Mouse (Mus musculus) embryonic facial prominence, embryonic 12.5 days (tissue): ENCODE results near the gene Syne3. TPM values are rescaled to one million over a fixed set of nuclear protein-coding genes. Genes with fewer than 3 reads are reported as not detected.

Experiments used
- ATAC-seq: fragments of 200-750 bp; cut with Nextera tagmentation; 2 replicates; pipeline ENCODE4 v1.8.0; 2017; ENCODE audit not compliant: insufficient number of reproducible peaks, insufficient read depth, low FRiP score, low TSS enrichment
- H3K27ac ChIP-seq: fragments of 300-500 bp; sonication (generic); 2 replicates; pipeline ENCODE4 v1.5.1; 2016; ENCODE audit warnings: mild to moderate bottlenecking
- H3K27me3 ChIP-seq: fragments of 300-500 bp; sonication (generic); 2 replicates; pipeline ENCODE4 v1.6.1; 2016; ENCODE audit warnings: mild to moderate bottlenecking, moderate library complexity
- H3K36me3 ChIP-seq: fragments of 300-500 bp; sonication (generic); 2 replicates; pipeline ENCODE4 v1.6.1; 2016; ENCODE audit warnings: mild to moderate bottlenecking
- H3K4me1 ChIP-seq: fragments of 300-500 bp; sonication (generic); 2 replicates; pipeline ENCODE4 v1.6.1; 2016
- H3K4me2 ChIP-seq: fragments of 300-500 bp; sonication (generic); replicated peaks from 2 replicates; pipeline ENCODE4 v1.6.1; 2016; ENCODE audit warnings: mild to moderate bottlenecking, moderate library complexity
- H3K4me3 ChIP-seq: fragments of 300-500 bp; sonication (generic); 2 replicates; pipeline ENCODE4 v1.5.1; 2016; ENCODE audit warnings: mild to moderate bottlenecking
- H3K9ac ChIP-seq: fragments of 300-500 bp; sonication (generic); 2 replicates; pipeline ENCODE4 v1.6.1; 2016; ENCODE audit warnings: mild to moderate bottlenecking, moderate library complexity
- H3K9me3 ChIP-seq: fragments of 300-500 bp; sonication (generic); 2 replicates; pipeline ENCODE4 v1.6.1; 2016; ENCODE audit warnings: mild to moderate bottlenecking, moderate library complexity
- WGBS: fragments of 180-500 bp; shearing (Covaris S2); methylation state at CpG from one replicate; pipeline ENCODE4 v1.1.7; 2016; 5-methylcytosine and 5-hydroxymethylcytosine counted together
- polyA plus RNA-seq: library from polyadenylated mRNA; unstranded; fragments of >200 nt; fragmentation: Nextera tagmentation; extraction: Ambion mirVana; gene quantifications from 2 replicates; pipeline ENCODE4 v1.2.1, GENCODE M21; 2016

Gene Syne3
- polyA plus RNA-seq, 1 experiment from 2014 or later, result 0.79 TPM

GRCm38 (mm10) chr12:105038211-105038610 is 28.6 kb upstream of the Syne3 start:
- ATAC-seq, result no peak
- Histone ChIP-seq H3K36me3 (peaks cover 28% of the 10 kb centered on the region), H3K9me3 (no peaks in the 10 kb centered on the region), H3K9ac (no peak overlapping the region), H3K4me3 (no peak overlapping the region), H3K4me2 (no peak overlapping the region), H3K4me1 (peaks cover 28% of the 10 kb centered on the region), H3K27me3 (no peaks in the 10 kb centered on the region), H3K27ac (no peak overlapping the region)
- 81% methylated on average over 11 of the region's 11 CpGs for WGBS

GRCm38 (mm10) chr12:105034130-105034769 is 24.6 kb upstream of the Syne3 start:
- peaks cover 31% of the 10 kb centered on the region for H3K4me1 ChIP-seq
- H3K36me3 ChIP-seq, result peaks cover 10% of the 10 kb centered on the region
- H3K27ac ChIP-seq, result no peak overlapping the region
- H3K27me3 ChIP-seq, result no peaks in the 10 kb centered on the region
- H3K4me2 ChIP-seq, result peak overlapping the region; percentile 89
- H3K4me3 ChIP-seq, result peak overlapping the region; percentile 88
- H3K9me3 ChIP-seq, result no peaks in the 10 kb centered on the region
- no peak for ATAC-seq
- H3K9ac ChIP-seq, result 0 out of 2 replicates have a peak overlapping the region, but pooled peaks have one; percentile 15
- WGBS, result 76% methylated on average over 14 of the region's 14 CpGs

GRCm38 (mm10) chr12:105032832-105033775 is 23.5 kb upstream of the Syne3 start:
- Histone ChIP-seq H3K4me1 (peaks cover 29% of the 10 kb centered on the region), H3K4me3 (peak overlapping the region; percentile 88), H3K4me2 (peak overlapping the region; percentile 89), H3K27me3 (no peaks in the 10 kb centered on the region), H3K9me3 (no peaks in the 10 kb centered on the region), H3K27ac (peak overlapping the region; percentile 81), H3K36me3 (peaks cover 16% of the 10 kb centered on the region), H3K9ac (peak overlapping the region; percentile 80)
- 3% methylated on average over 45 of the region's 45 CpGs for WGBS
- peak; percentile 44 for ATAC-seq

GRCm38 (mm10) chr12:105032147-105032831 is 22.7 kb upstream of the Syne3 start, which contains the start of gene Glrx5:
Gene Glrx5 (plus strand): TSS chr12:105032688.
- 0% methylated on average over 72 of the region's 72 CpGs for WGBS
- H3K27ac ChIP-seq, result peak within 1 kb of the TSS; percentile 81
- no peaks in the 10 kb centered on the region for H3K9me3 ChIP-seq
- peak; percentile 99 for ATAC-seq
- H3K4me3 ChIP-seq, result peak within 1 kb of the TSS; percentile 88
- H3K4me1 ChIP-seq, result peaks cover 26% of the 10 kb centered on the region
- peak within 1 kb of the TSS; percentile 89 for H3K4me2 ChIP-seq
- peaks cover 16% of the 10 kb centered on the region for H3K36me3 ChIP-seq
- H3K27me3 ChIP-seq, result no peaks in the 10 kb centered on the region
- peak within 1 kb of the TSS; percentile 80 for H3K9ac ChIP-seq

- 7% methylated on average over 37 of the region's 37 CpGs for WGBS
- peak overlapping the region; percentile 80 for H3K9ac ChIP-seq
- 0 out of 2 replicates have a peak overlapping the region, but pooled peaks have one; percentile 46 for H3K27ac ChIP-seq
- peak overlapping the region; percentile 88 for H3K4me3 ChIP-seq
- H3K9me3 ChIP-seq, result no peaks in the 10 kb centered on the region
- H3K4me2 ChIP-seq, result peak overlapping the region; percentile 89
- H3K4me1 ChIP-seq, result peaks cover 26% of the 10 kb centered on the region
- no peaks in the 10 kb centered on the region for H3K27me3 ChIP-seq
- H3K36me3 ChIP-seq, result peaks cover 16% of the 10 kb centered on the region
- no peak for ATAC-seq
These were observed 21.8 kb upstream of the Syne3 start for GRCm38 (mm10) chr12:105031081-105032058.

GRCm38 (mm10) chr12:105029890-105030289 is 20.3 kb upstream of the Syne3 start:
- no peak overlapping the region for H3K4me2 ChIP-seq
- no peak overlapping the region for H3K27ac ChIP-seq
- H3K9ac ChIP-seq, result no peak overlapping the region
- H3K4me1 ChIP-seq, result peaks cover 26% of the 10 kb centered on the region
- 91% methylated on average over 9 of the region's 9 CpGs for WGBS
- no peak for ATAC-seq
- H3K9me3 ChIP-seq, result no peaks in the 10 kb centered on the region
- no peaks in the 10 kb centered on the region for H3K27me3 ChIP-seq
- H3K36me3 ChIP-seq, result peaks cover 16% of the 10 kb centered on the region
- H3K4me3 ChIP-seq, result no peak overlapping the region

GRCm38 (mm10) chr12:105027323-105027991 is 17.8 kb upstream of the Syne3 start:
- H3K9ac ChIP-seq, result no peak overlapping the region
- H3K4me3 ChIP-seq, result no peak overlapping the region
- ATAC-seq, result no peak
- peaks cover 16% of the 10 kb centered on the region for H3K36me3 ChIP-seq
- WGBS, result 37% methylated on average over 15 of the region's 15 CpGs
- peaks cover 12% of the 10 kb centered on the region for H3K9me3 ChIP-seq
- H3K4me1 ChIP-seq, result peaks cover 10% of the 10 kb centered on the region
- no peaks in the 10 kb centered on the region for H3K27me3 ChIP-seq
- H3K4me2 ChIP-seq, result no peak overlapping the region
- no peak overlapping the region for H3K27ac ChIP-seq

GRCm38 (mm10) chr12:105025947-105026586 is 16.5 kb upstream of the Syne3 start:
- peaks cover 12% of the 10 kb centered on the region for H3K9me3 ChIP-seq
- no peak for ATAC-seq
- no peak overlapping the region for H3K4me3 ChIP-seq
- WGBS, result 50% methylated on average over 10 of the region's 10 CpGs
- peaks cover 6% of the 10 kb centered on the region for H3K4me1 ChIP-seq
- no peak overlapping the region for H3K27ac ChIP-seq
- H3K9ac ChIP-seq, result no peak overlapping the region
- peaks cover 16% of the 10 kb centered on the region for H3K36me3 ChIP-seq
- H3K27me3 ChIP-seq, result no peaks in the 10 kb centered on the region
- no peak overlapping the region for H3K4me2 ChIP-seq

- Histone ChIP-seq H3K27me3 (no peaks in the 10 kb centered on the region), H3K9me3 (peaks cover 12% of the 10 kb centered on the region), H3K4me2 (no peak overlapping the region), H3K9ac (no peak overlapping the region), H3K4me1 (no peaks in the 10 kb centered on the region; the same call in 1 of the 2 replicates), H3K27ac (no peak overlapping the region), H3K4me3 (no peak overlapping the region), H3K36me3 (peaks cover 16% of the 10 kb centered on the region)
- WGBS, result 50% methylated on average over 8 of the region's 8 CpGs
- no peak for ATAC-seq
These were observed 15.8 kb upstream of the Syne3 start for GRCm38 (mm10) chr12:105025271-105025946.
